Mouse (Mus musculus) lung, adult 2 months (tissue): ENCODE data around the gene Olfr1014.

Experiments used
- CTCF ChIP-seq: fragments of 200-500 bp; IDR thresholded peaks from 2 replicates; pipeline ENCODE4 v1.5.1; 2011; ENCODE audit warnings: mild to moderate bottlenecking, low read length, control low read depth; ENCODE audit not compliant: insufficient read depth
- POLR2A ChIP-seq: fragments of 200-500 bp; IDR thresholded peaks from 2 replicates; pipeline ENCODE4 v1.6.1; 2011; ENCODE audit warnings: low read depth, mild to moderate bottlenecking, control low read depth, low read length, borderline replicate concordance; ENCODE audit errors: extremely low read depth

DNA sequence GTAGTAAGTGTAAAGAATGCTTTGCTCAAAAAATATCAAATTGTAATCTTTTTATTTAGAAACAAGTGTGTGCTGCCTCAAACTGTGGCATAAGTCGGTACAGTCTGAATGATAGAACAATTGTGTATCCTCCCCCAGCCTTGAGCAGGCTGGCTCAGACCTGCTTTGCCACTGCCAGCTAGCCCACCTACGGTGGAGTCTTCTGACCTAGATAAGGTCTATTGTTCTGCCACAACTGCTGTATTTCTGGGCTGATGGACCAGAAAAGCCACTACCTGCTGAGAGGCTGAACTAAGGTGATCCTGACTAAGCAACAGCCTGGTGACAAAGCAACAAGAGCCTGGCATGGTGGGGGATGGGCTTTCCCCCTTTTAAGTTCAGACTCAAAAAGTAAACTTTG, 19.8 kb downstream of the Olfr1014 start:
- no peak for TF ChIP-seq CTCF
- TF ChIP-seq POLR2A, result no peak
